Mouse (Mus musculus) stomach, embryonic 15.5 days (tissue): ENCODE results near the gene Prr18. TPM values are rescaled to one million over a fixed set of nuclear protein-coding genes. Genes with fewer than 3 reads are reported as not detected.
"Not testable (repeated sequence)": the region's sequence is repeated elsewhere in the genome, so short reads cannot be mapped to it uniquely, and the experiment has no call there.

ENCODE experiments used
- ATAC-seq: fragments of 200-750 bp; cut with Nextera tagmentation; 2 replicates; pipeline ENCODE4 v1.8.0; 2017; ENCODE audit warnings: low read depth, moderate number of reproducible peaks, moderate TSS enrichment; ENCODE audit not compliant: insufficient read depth, low FRiP score
- H3K27ac ChIP-seq: fragments of 300-500 bp; sonication (generic); 2 replicates; pipeline ENCODE4 v1.5.1; 2015; ENCODE audit warnings: mild to moderate bottlenecking, inconsistent platforms
- H3K27me3 ChIP-seq: fragments of 300-500 bp; sonication (generic); replicated peaks from 2 replicates; pipeline ENCODE4 v1.6.1; 2015; ENCODE audit warnings: inconsistent platforms
- H3K36me3 ChIP-seq: fragments of 300-500 bp; sonication (generic); 2 replicates; pipeline ENCODE4 v1.6.1; 2015; ENCODE audit warnings: inconsistent platforms
- H3K4me1 ChIP-seq: fragments of 300-500 bp; sonication (generic); 2 replicates; pipeline ENCODE4 v1.6.1; 2015; ENCODE audit warnings: inconsistent platforms
- H3K4me2 ChIP-seq: fragments of 300-500 bp; sonication (generic); 2 replicates; pipeline ENCODE4 v1.6.1; 2015; ENCODE audit warnings: mild to moderate bottlenecking, inconsistent platforms
- H3K4me3 ChIP-seq: fragments of 300-500 bp; sonication (generic); replicated peaks from 2 replicates; pipeline ENCODE4 v1.5.1; 2015; ENCODE audit warnings: inconsistent platforms
- H3K9ac ChIP-seq: fragments of 300-500 bp; sonication (generic); 2 replicates; pipeline ENCODE4 v1.6.1; 2015; ENCODE audit warnings: inconsistent platforms
- H3K9me3 ChIP-seq: fragments of 300-500 bp; sonication (generic); 2 replicates; pipeline ENCODE4 v1.6.1; 2016; ENCODE audit warnings: inconsistent platforms
- WGBS: fragments of 180-500 bp; shearing (Covaris S2); methylation state at CpG from one replicate; pipeline ENCODE4 v1.1.7; 2015; 5-methylcytosine and 5-hydroxymethylcytosine counted together
- polyA plus RNA-seq: library from polyadenylated mRNA; unstranded; fragments of >200 nt; fragmentation: Nextera tagmentation; extraction: Ambion mirVana; gene quantifications from 2 replicates; pipeline ENCODE4 v1.2.1, GENCODE M21; 2015

Gene Prr18
- 0.55 and 0.57 TPM in 2 replicates for polyA plus RNA-seq

- not testable (repeated sequence) for ATAC-seq, H3K36me3 ChIP-seq, H3K9ac ChIP-seq, H3K27ac ChIP-seq, H3K9me3 ChIP-seq, H3K4me3 ChIP-seq, H3K4me2 ChIP-seq
- Histone ChIP-seq H3K4me1 (peaks cover 13% of the 10 kb centered on the region), H3K27me3 (peaks cover 37% of the 10 kb centered on the region)
- WGBS = 92% methylated on average over 1 of the region's 5 CpGs
These were observed at the start of gene Prr18 for GRCm38 (mm10) chr17:8337159-8337558. Gene Prr18 (plus strand): TSS chr17:8337459.

DNA sequence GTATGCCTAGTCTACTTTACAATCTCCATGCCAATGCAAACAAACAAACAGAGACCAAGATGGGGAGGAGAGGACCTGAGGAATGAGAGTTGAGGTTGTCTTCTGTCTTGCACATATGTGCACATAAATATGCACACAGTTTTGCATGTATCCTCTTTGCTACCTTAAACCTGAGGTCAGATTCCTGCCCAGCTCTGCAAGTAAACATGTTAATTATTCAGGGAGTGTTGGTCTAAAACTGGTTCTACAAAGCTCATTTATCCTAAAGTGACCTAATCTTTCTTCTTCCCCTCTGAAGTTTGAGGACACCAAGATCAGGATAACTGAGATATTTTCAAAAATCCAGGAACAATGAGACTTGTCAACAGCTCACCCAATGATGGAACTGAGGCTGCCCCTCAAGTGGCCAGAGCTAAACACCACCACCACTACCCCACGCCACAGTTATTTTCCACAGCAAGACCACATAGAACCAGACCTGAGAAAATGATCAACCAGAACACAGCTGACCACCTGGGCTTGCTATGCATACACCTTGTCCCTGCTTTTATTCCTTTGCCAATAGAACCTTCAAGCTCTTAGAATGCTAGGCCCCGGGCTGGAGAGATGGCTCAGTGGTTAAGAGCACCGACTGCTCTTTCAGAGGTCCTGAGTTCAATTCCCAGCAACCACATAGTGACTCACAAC, 47.1 kb upstream of the Prr18 start:
- no peak for ATAC-seq
- no peaks in the 10 kb centered on the region for H3K27me3 ChIP-seq
- H3K9ac ChIP-seq = no peak overlapping the region
- H3K4me1 ChIP-seq = peaks cover 2% of the 10 kb centered on the region; the same call in 1 of the 2 replicates
- no peak overlapping the region for H3K27ac ChIP-seq
- H3K4me2 ChIP-seq = no peak overlapping the region
- H3K9me3 ChIP-seq = no peaks in the 10 kb centered on the region
- 0 out of 2 replicates have a peak, but pooled peaks cover 3% of the 10 kb centered on the region for H3K36me3 ChIP-seq
- WGBS = 95% methylated on average over 3 of the region's 3 CpGs
- H3K4me3 ChIP-seq = no peak overlapping the region

DNA sequence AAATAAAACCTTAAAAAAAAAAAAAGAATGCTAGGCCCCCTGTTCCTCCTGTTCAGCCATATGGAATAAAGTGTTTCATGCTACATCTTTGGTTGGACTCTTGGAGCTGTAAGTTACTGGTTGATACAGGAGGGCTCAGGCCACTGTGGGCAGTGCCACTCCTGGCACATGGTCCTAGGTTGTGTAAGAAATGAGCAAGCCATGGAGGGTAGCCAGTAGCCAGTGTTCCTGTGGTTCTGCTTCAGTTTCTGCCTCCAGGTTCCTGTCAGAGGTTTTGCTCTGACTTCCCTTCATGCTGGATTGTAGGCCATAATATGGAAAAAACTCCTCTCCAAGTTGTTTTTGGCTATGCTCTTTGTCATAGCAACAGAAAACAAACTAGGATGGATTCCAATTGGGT, 46.5 kb upstream of the Prr18 start:
- Histone ChIP-seq H3K9ac (no peak overlapping the region), H3K4me2 (no peak overlapping the region), H3K27me3 (no peaks in the 10 kb centered on the region), H3K4me3 (no peak overlapping the region), H3K27ac (no peak overlapping the region), H3K4me1 (no peaks in the 10 kb centered on the region), H3K36me3 (0 out of 2 replicates have a peak, but pooled peaks cover 3% of the 10 kb centered on the region), H3K9me3 (no peaks in the 10 kb centered on the region)
- no peak for ATAC-seq

DNA sequence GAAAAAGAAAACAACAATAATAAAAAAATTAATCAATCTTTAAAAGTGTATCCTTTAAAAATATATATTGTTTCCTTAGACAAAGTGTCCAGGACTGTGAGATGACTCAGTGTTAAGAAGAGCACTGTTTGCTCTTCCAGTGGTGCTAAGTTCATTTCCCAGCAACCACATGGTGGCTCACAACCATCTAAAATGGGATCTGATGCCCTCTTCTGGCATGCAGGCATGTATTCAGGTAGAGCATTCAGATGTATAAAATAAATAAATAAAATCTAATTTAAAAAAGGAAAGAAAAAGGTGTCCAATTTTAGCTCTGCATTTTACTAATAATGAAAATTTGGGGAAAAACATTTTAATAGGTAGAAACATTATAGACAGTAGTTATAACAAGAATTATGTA, 41.4 kb upstream of the Prr18 start:
- no peak for ATAC-seq
- H3K4me3 ChIP-seq = no peak overlapping the region
- H3K36me3 ChIP-seq = 0 out of 2 replicates have a peak, but pooled peaks cover 4% of the 10 kb centered on the region
- no peak overlapping the region for H3K27ac ChIP-seq
- no peaks in the 10 kb centered on the region for H3K4me1 ChIP-seq
- H3K9me3 ChIP-seq = no peaks in the 10 kb centered on the region
- H3K27me3 ChIP-seq = no peaks in the 10 kb centered on the region
- no peak overlapping the region for H3K4me2 ChIP-seq
- no peak overlapping the region for H3K9ac ChIP-seq

DNA sequence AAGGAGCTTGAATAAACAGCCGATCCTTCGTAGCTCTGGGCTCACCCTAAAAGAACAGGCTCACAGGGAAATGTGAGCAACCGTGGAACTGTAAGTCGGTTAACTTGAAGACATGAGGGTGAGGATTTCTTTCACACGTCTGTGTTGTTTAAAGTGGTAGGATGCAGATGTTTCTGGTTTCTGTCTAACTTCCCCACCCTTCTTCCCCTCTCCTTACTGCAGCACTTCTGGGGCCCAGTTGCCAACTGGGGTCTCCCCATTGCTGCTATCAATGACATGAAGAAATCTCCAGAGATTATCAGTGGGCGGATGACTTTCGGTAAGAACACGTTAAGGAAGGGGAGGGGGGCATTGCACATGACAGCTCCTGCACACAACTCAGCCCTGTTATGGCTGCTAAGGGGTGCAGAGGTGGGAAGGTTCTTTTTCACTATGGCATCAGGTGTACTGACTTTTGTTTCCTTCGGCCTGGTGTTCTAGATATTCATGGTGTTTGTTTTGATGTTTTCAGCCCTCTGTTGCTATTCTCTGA, 40.9 kb upstream of the Prr18 start:
- ATAC-seq = no peak
- no peak overlapping the region for H3K9ac ChIP-seq
- H3K4me1 ChIP-seq = no peaks in the 10 kb centered on the region
- 80% methylated on average over 9 of the region's 9 CpGs for WGBS
- no peak overlapping the region for H3K4me2 ChIP-seq
- 0 out of 2 replicates have a peak, but pooled peaks cover 4% of the 10 kb centered on the region for H3K36me3 ChIP-seq
- no peak overlapping the region for H3K27ac ChIP-seq
- H3K4me3 ChIP-seq = no peak overlapping the region
- no peaks in the 10 kb centered on the region for H3K9me3 ChIP-seq
- no peaks in the 10 kb centered on the region for H3K27me3 ChIP-seq

GRCm38 (mm10) chr17:8297746-8298145, 39.5 kb upstream of the Prr18 start:
- H3K4me1 ChIP-seq = no peaks in the 10 kb centered on the region
- 81% methylated on average over 5 of the region's 5 CpGs for WGBS
- H3K27me3 ChIP-seq = no peaks in the 10 kb centered on the region
- H3K4me3 ChIP-seq = no peak overlapping the region
- no peak overlapping the region for H3K9ac ChIP-seq
- 0 out of 2 replicates have a peak, but pooled peaks cover 4% of the 10 kb centered on the region for H3K36me3 ChIP-seq
- no peak overlapping the region for H3K27ac ChIP-seq
- no peak for ATAC-seq
- no peaks in the 10 kb centered on the region for H3K9me3 ChIP-seq
- H3K4me2 ChIP-seq = no peak overlapping the region

GRCm38 (mm10) chr17:8298281-8298680, 39.0 kb upstream of the Prr18 start:
- Histone ChIP-seq H3K4me1 (no peaks in the 10 kb centered on the region), H3K9me3 (no peaks in the 10 kb centered on the region), H3K4me3 (no peak overlapping the region), H3K4me2 (no peak overlapping the region), H3K27ac (no peak overlapping the region), H3K36me3 (0 out of 2 replicates have a peak, but pooled peaks cover 4% of the 10 kb centered on the region), H3K27me3 (no peaks in the 10 kb centered on the region), H3K9ac (no peak overlapping the region)
- 87% methylated on average over 2 of the region's 2 CpGs for WGBS
- no peak for ATAC-seq

GRCm38 (mm10) chr17:8299524-8299923, 37.7 kb upstream of the Prr18 start:
- Histone ChIP-seq H3K27me3 (no peaks in the 10 kb centered on the region), H3K9ac (no peak overlapping the region), H3K36me3 (0 out of 2 replicates have a peak, but pooled peaks cover 4% of the 10 kb centered on the region), H3K9me3 (no peaks in the 10 kb centered on the region), H3K4me3 (no peak overlapping the region), H3K27ac (no peak overlapping the region), H3K4me1 (no peaks in the 10 kb centered on the region), H3K4me2 (no peak overlapping the region)
- ATAC-seq = no peak

DNA sequence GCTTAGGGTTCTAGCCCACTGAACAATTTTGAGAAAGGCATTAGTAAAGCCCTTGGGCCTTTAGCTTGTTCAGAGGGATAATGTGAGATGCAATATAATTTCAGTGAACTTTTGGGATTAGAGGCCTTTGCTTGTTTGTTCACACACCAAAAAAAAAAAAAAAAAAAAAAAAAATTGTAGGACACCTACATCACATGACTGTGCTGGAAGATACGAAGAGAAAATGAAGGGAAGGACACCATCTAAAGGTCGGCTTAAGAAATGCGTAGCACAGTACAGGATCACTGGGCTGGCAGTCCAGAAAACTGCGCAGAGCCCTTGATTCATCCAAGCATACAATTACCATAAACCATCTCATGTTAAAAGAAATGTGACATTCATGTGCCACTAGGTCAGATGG, 35.7 kb upstream of the Prr18 start:
- no peaks in the 10 kb centered on the region for H3K27me3 ChIP-seq
- H3K27ac ChIP-seq = no peak overlapping the region
- no peaks in the 10 kb centered on the region for H3K4me1 ChIP-seq
- no peak overlapping the region for H3K4me3 ChIP-seq
- ATAC-seq = no peak
- H3K9me3 ChIP-seq = no peaks in the 10 kb centered on the region
- H3K9ac ChIP-seq = no peak overlapping the region
- H3K4me2 ChIP-seq = no peak overlapping the region
- WGBS = 79% methylated on average over 4 of the region's 4 CpGs
- 0 out of 2 replicates have a peak, but pooled peaks cover 4% of the 10 kb centered on the region for H3K36me3 ChIP-seq

GRCm38 (mm10) chr17:8302772-8303438, 34.4 kb upstream of the Prr18 start:
- no peak overlapping the region for H3K4me2 ChIP-seq
- 0 out of 2 replicates have a peak, but pooled peaks cover 3% of the 10 kb centered on the region for H3K36me3 ChIP-seq
- H3K9me3 ChIP-seq = no peaks in the 10 kb centered on the region
- no peak overlapping the region for H3K4me3 ChIP-seq
- H3K27me3 ChIP-seq = no peaks in the 10 kb centered on the region
- H3K4me1 ChIP-seq = no peaks in the 10 kb centered on the region
- 66% methylated on average over 7 of the region's 7 CpGs for WGBS
- H3K9ac ChIP-seq = no peak overlapping the region
- no peak for ATAC-seq
- H3K27ac ChIP-seq = no peak overlapping the region

DNA sequence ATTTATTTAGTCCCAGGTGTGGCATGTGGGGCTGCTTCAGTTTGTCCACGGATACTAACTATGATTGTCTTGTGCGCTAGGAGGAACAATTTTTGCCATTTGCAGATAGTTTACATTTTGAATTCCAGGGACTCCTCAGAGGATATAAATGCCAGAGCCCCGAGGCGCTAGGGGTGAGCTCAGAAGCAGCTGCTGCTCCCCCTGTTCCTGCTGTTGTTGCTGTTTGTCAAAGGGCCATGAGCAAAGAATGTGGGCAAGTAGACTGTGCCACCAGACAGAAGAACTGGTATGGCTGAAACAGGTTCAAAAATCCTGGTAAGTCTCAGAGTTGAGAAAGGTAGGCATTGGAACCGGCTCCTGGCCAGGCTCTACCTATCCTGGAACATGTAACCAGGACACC, 33.6 kb upstream of the Prr18 start:
- no peaks in the 10 kb centered on the region for H3K36me3 ChIP-seq
- H3K27me3 ChIP-seq = no peaks in the 10 kb centered on the region
- H3K27ac ChIP-seq = no peak overlapping the region
- H3K4me2 ChIP-seq = no peak overlapping the region
- ATAC-seq = no peak
- WGBS = 35% methylated on average over 5 of the region's 5 CpGs
- no peak overlapping the region for H3K4me3 ChIP-seq
- no peaks in the 10 kb centered on the region for H3K9me3 ChIP-seq
- no peaks in the 10 kb centered on the region for H3K4me1 ChIP-seq
- H3K9ac ChIP-seq = no peak overlapping the region

GRCm38 (mm10) chr17:8305801-8306200, 31.5 kb upstream of the Prr18 start:
- no peak overlapping the region for H3K9ac ChIP-seq

More at GRCm38 (mm10) chr17:8305801-8306200, 31.5 kb upstream of the Prr18 start:
- Histone ChIP-seq H3K4me1 (no peaks in the 10 kb centered on the region), H3K27ac (no peak overlapping the region), H3K27me3 (no peaks in the 10 kb centered on the region), H3K36me3 (no peaks in the 10 kb centered on the region), H3K9me3 (no peaks in the 10 kb centered on the region), H3K4me2 (no peak overlapping the region), H3K4me3 (no peak overlapping the region)
- 39% methylated on average over 3 of the region's 3 CpGs for WGBS
- ATAC-seq = no peak
